9 mouse cellular contexts compared by ENCODE assay signal in the genomic region with DNA sequence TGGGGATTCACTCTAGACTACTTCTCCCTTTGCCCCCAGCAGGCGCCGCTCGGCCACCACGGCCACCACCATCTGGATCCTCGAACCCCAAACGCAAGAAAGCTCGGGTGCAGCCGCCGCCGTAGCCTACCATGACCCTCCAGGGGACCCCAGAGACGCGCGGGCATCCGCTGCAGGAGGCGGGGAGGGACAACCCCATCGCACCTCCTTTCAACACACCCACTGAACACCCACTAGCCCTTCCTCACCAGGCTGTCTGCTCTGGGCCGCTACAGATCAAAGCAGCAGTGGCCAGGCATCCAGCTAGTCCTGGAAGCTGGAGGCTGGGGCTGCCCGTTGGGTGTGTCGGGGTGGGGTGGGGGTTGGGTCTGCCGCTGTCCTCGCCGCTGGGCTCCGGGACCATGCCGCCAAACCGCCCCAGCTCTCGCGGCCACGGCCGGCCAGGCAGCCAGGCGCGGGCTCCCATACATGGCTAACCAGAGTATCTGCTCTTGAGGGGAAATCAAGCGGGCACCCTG. TPM values are rescaled to one million over a fixed set of nuclear protein-coding genes. Genes with fewer than 3 reads are reported as not detected.
A peak's percentile ranks its signal among the peaks of the same experiment; 100 is the strongest.
DNase-seq lines count a peak whose midpoint lies in the region; ATAC-seq and TF ChIP-seq lines count a peak whose summit lies in the region.
"Had no signal": no experiment of that assay in that cellular context is flagged by ENCODE, and none has a peak within 500 bp of the region (broad histone marks: within the 10 kb centered on the region; RNA-seq: fewer than 3 reads in every experiment).

No protein-coding gene starts in this region.

- H3K36me3 ChIP-seq in embryonic facial prominence, embryonic 14.5 days (ENCODE audit: control insufficient read depth, insufficient read depth, low read length), result no peaks in the 10 kb centered on the region
- no peaks in the 10 kb centered on the region for H3K36me3 ChIP-seq in hindbrain, postnatal 0 days (ENCODE audit: insufficient read depth, low read length)
- H3K36me3 ChIP-seq in midbrain, embryonic 15.5 days (replicated peaks), result no peaks in the 10 kb centered on the region

- H3K4me2 ChIP-seq in embryonic facial prominence, embryonic 14.5 days (ENCODE audit: low read depth, low read length), result peak overlapping the region; percentile 98
- H3K4me2 ChIP-seq in hindbrain, postnatal 0 days (ENCODE audit: low read depth, low read length), result peak overlapping the region; percentile 90
- H3K4me2 ChIP-seq in midbrain, embryonic 15.5 days, result peak overlapping the region; percentile 99

- peak in 1 of 2 experiments; percentile 25 for DNase-seq in left cerebral cortex, adult 2 months (ENCODE audit: extremely low spot score in 1 of 2, low spot score in 2 of 2)
- no peak for DNase-seq in left cerebral cortex, adult 8-10 months (ENCODE audit: low spot score in 2 of 2)
- no peak for DNase-seq in embryonic facial prominence, embryonic 14.5 days (ENCODE audit: low spot score)
- DNase-seq in hindbrain, postnatal 0 days (ENCODE audit: low spot score), result peak; percentile 42
- DNase-seq in Muller cell, postnatal 12 days (ENCODE audit: inconsistent ontology term), result no peak
- no peak for DNase-seq in thymus, postnatal 0 days (ENCODE audit: low spot score)
- no peak for DNase-seq in gastrocnemius, postnatal 14 days

- H3K27me3 ChIP-seq in embryonic facial prominence, embryonic 14.5 days (replicated peaks; ENCODE audit: control insufficient read depth, insufficient read depth, low read length), result peaks cover 11% of the 10 kb centered on the region; the same call in 1 of the 2 replicates
- H3K27me3 ChIP-seq in hindbrain, postnatal 0 days (ENCODE audit: insufficient read depth, low read length), result peaks cover 8% of the 10 kb centered on the region; the same call in 1 of the 2 replicates
- 0 out of 2 replicates have a peak, but pooled peaks cover 8% of the 10 kb centered on the region for H3K27me3 ChIP-seq in midbrain, embryonic 15.5 days (replicated peaks)

- no peak for ATAC-seq in embryonic facial prominence, embryonic 14.5 days (ENCODE audit: low read depth)
- no peak for ATAC-seq in hindbrain, postnatal 0 days
- ATAC-seq in midbrain, embryonic 15.5 days (replicated peaks), result no peak

- TF ChIP-seq CTCF in left cerebral cortex, adult 2 months (IDR thresholded peaks at IDR 0.05), result no peak; the same call in 1 of the 2 replicates
- peak; percentile 48 for TF ChIP-seq CTCF in hindbrain, postnatal 0 days (IDR thresholded peaks at IDR 0.05; ENCODE audit: low read depth)

- WGBS in embryonic facial prominence, embryonic 14.5 days, result 3% methylated on average over 23 of the region's 32 CpGs
- WGBS in hindbrain, postnatal 0 days, result 1% methylated on average over 32 of the region's 32 CpGs
- under 1% methylated on average over 32 of the region's 32 CpGs for WGBS in midbrain, embryonic 15.5 days

- peaks cover 37% of the 10 kb centered on the region for H3K4me1 ChIP-seq in embryonic facial prominence, embryonic 14.5 days (ENCODE audit: control insufficient read depth, insufficient read depth, low read length)
- H3K4me1 ChIP-seq in hindbrain, postnatal 0 days (ENCODE audit: insufficient read depth, low read length), result peaks cover 30% of the 10 kb centered on the region
- H3K4me1 ChIP-seq in midbrain, embryonic 15.5 days, result peaks cover 70% of the 10 kb centered on the region

- H3K9me3 ChIP-seq in embryonic facial prominence, embryonic 14.5 days (ENCODE audit: control insufficient read depth, low read length), result no peaks in the 10 kb centered on the region
- H3K9me3 ChIP-seq in hindbrain, postnatal 0 days (ENCODE audit: low read length), result no peaks in the 10 kb centered on the region
- no peaks in the 10 kb centered on the region for H3K9me3 ChIP-seq in midbrain, embryonic 15.5 days

- H3K9ac ChIP-seq in embryonic facial prominence, embryonic 14.5 days (ENCODE audit: low read depth, low read length), result peak overlapping the region; percentile 81
- peak overlapping the region; percentile 67 for H3K9ac ChIP-seq in hindbrain, postnatal 0 days (replicated peaks; ENCODE audit: low read length)
- H3K9ac ChIP-seq in midbrain, embryonic 15.5 days, result peak overlapping the region; percentile 68

- H3K4me3 ChIP-seq in left cerebral cortex, adult 2 months, result peak overlapping the region; percentile 70
- H3K4me3 ChIP-seq in embryonic facial prominence, embryonic 14.5 days (ENCODE audit: low read depth, low read length), result peak overlapping the region; percentile 71
- peak overlapping the region; percentile 63 for H3K4me3 ChIP-seq in hindbrain, postnatal 0 days (ENCODE audit: low read length)
- peak overlapping the region; percentile 59 for H3K4me3 ChIP-seq in midbrain, embryonic 15.5 days

- intact Hi-C loops in left cerebral cortex, adult 2 months (cut with DNase I), result loop anchor here (5.0 kb wide), 3 partner anchors 87 to 137 kb away; no protein-coding TSS in a partner anchor
- intact Hi-C loops in gastrocnemius, postnatal 14 days (cut with DNase I; ENCODE audit: low total_unique reads), result loop anchor here (10.0 kb wide), 2 partner anchors 200 to 210 kb away; no protein-coding TSS in a partner anchor

- H3K27ac ChIP-seq in left cerebral cortex, adult 2 months, result no peak overlapping the region; the same call in 1 of the 2 replicates
- H3K27ac ChIP-seq in embryonic facial prominence, embryonic 14.5 days (replicated peaks; ENCODE audit: low read depth, low read length), result no peak overlapping the region
- no peak overlapping the region for H3K27ac ChIP-seq in hindbrain, postnatal 0 days
- no peak overlapping the region for H3K27ac ChIP-seq in midbrain, embryonic 15.5 days

RNA-seq across cellular contexts. Expression of gene Sdk2, which starts 1.9 kb away (rescaled TPM):
- total RNA-seq in left cerebral cortex, adult 2 months (2021), result 10 to 100 TPM; 27.6 to 30.6 TPM
- total RNA-seq in left cerebral cortex, adult 8-10 months (2022), result 10 to 100 TPM; 21.2 to 29.6 (median 25.5) TPM
- polyA plus RNA-seq in embryonic facial prominence, embryonic 14.5 days (2014; fragmentation: Nextera tagmentation; extraction: Ambion mirVana), result 5.9 and 6.3 TPM in 2 replicates
- total RNA-seq in hindbrain, postnatal 0 days (2014; rRNA removed), result 30.4 and 32.2 TPM in 2 replicates
- 2.9 and 3.0 TPM in 2 replicates for polyA plus RNA-seq in hindbrain, postnatal 0 days (2015; fragmentation: Nextera tagmentation; extraction: Ambion mirVana)
- polyA plus RNA-seq in midbrain, embryonic 15.5 days (2015; fragmentation: Nextera tagmentation; extraction: Ambion mirVana), result 4.6 and 6.0 TPM in 2 replicates
- 0.49 and 0.60 TPM in 2 replicates for polyA plus RNA-seq in thymus, postnatal 0 days (2015; fragmentation: Nextera tagmentation; extraction: Ambion mirVana)
- 1 to 10 TPM; 2.0 to 3.7 TPM for total RNA-seq in gastrocnemius, postnatal 14 days (2021)
- total RNA-seq: hematopoietic stem cell, adult 5-6 weeks had no signal
